Comparison of ENCODE assay signal across 24 mouse cellular contexts in genomic region chr14:22049282-22049681, GRCm38 (mm10). TPM values are rescaled to one million over a fixed set of nuclear protein-coding genes. Genes with fewer than 3 reads are reported as not detected.
DNase-seq lines count a peak whose midpoint lies in the region; ATAC-seq and TF ChIP-seq lines count a peak whose summit lies in the region.
"Had no signal": no experiment of that assay in that cellular context is flagged by ENCODE, and none has a peak within 500 bp of the region (broad histone marks: within the 10 kb centered on the region; RNA-seq: fewer than 3 reads in every experiment).

No protein-coding gene starts in this region.

- WGBS in forebrain, embryonic 11.5 days, result 68% methylated on average over 1 of the region's 1 CpGs
- WGBS in forebrain, embryonic 12.5 days, result 63% methylated on average over 1 of the region's 1 CpGs
- 15% methylated on average over 1 of the region's 1 CpGs for WGBS in liver, embryonic 11.5 days
- WGBS in intestine, embryonic 15.5 days, result 38% methylated on average over 1 of the region's 1 CpGs

- H3K4me2 ChIP-seq in forebrain, embryonic 11.5 days (ENCODE audit: low read depth, low read length, severe bottlenecking), result no peak overlapping the region
- H3K4me2 ChIP-seq in forebrain, embryonic 12.5 days, result no peak overlapping the region
- H3K4me2 ChIP-seq in liver, embryonic 11.5 days, result peak overlapping the region; percentile 28; the same call in 1 of the 2 replicates
- no peak overlapping the region for H3K4me2 ChIP-seq in intestine, embryonic 15.5 days (replicated peaks)
- H3K4me2 ChIP-seq: hindbrain, embryonic 13.5 days; limb, embryonic 15.5 days; midbrain, embryonic 15.5 days had no signal

- H3K4me1 ChIP-seq in forebrain, embryonic 11.5 days (replicated peaks; ENCODE audit: control insufficient read depth, insufficient read depth, low read length), result no peaks in the 10 kb centered on the region
- H3K4me1 ChIP-seq in forebrain, embryonic 12.5 days, result no peaks in the 10 kb centered on the region
- H3K4me1 ChIP-seq in liver, embryonic 11.5 days (replicated peaks; ENCODE audit: control insufficient read depth, insufficient read depth, low read length), result peaks cover 22% of the 10 kb centered on the region
- H3K4me1 ChIP-seq in intestine, embryonic 15.5 days (replicated peaks), result peaks cover 8% of the 10 kb centered on the region; the same call in 1 of the 2 replicates
- H3K4me1 ChIP-seq: midbrain, embryonic 15.5 days had no signal

- peak; percentile 13 for DNase-seq in forebrain, embryonic 11.5 days (ENCODE audit: low spot score)
- DNase-seq in c-Kit-negative CD71-positive TER-119-positive erythroid progenitor cells, embryonic 14.5 days (ENCODE audit: low read depth, low spot score), result peak; percentile 17
- no peak for DNase-seq in liver, embryonic 11.5 days (ENCODE audit: low spot score)
- DNase-seq in layer of hippocampus, adult 2 months (ENCODE audit: low spot score in 2 of 2), result no peak
- DNase-seq in layer of hippocampus, postnatal 36 days, result no peak
- DNase-seq: adrenal gland, postnatal 14 days; cerebellum, adult 18-20 months; gastrocnemius, postnatal 14 days; heart, postnatal 14 days; kidney, adult 9 months; kidney, postnatal 36 days; layer of hippocampus, adult 9-11 months; thymus, adult 2 months had no signal

- no peaks in the 10 kb centered on the region for H3K36me3 ChIP-seq in forebrain, embryonic 11.5 days (ENCODE audit: control insufficient read depth, insufficient read depth, low read length)
- no peaks in the 10 kb centered on the region for H3K36me3 ChIP-seq in forebrain, embryonic 12.5 days (replicated peaks)
- no peaks in the 10 kb centered on the region for H3K36me3 ChIP-seq in liver, embryonic 11.5 days (ENCODE audit: control insufficient read depth, insufficient read depth, low read length)
- no peaks in the 10 kb centered on the region for H3K36me3 ChIP-seq in intestine, embryonic 15.5 days
- H3K36me3 ChIP-seq: hindbrain, embryonic 13.5 days; limb, embryonic 15.5 days; midbrain, embryonic 15.5 days had no signal

- ATAC-seq in forebrain, embryonic 11.5 days (replicated peaks; ENCODE audit: low FRiP score), result no peak
- ATAC-seq in forebrain, embryonic 12.5 days (ENCODE audit: low FRiP score), result no peak
- peak; percentile 91 for ATAC-seq in liver, embryonic 11.5 days (replicated peaks; ENCODE audit: low FRiP score)
- peak; percentile 52; the same call in 1 of the 2 replicates for ATAC-seq in megakaryocyte progenitor cell, adult 5-6 weeks (replicated peaks; ENCODE audit: poor library complexity)
- no peak for ATAC-seq in intestine, embryonic 15.5 days
- ATAC-seq: CD4-positive, CD25-positive, alpha-beta regulatory T cell, adult 4 months; forebrain, embryonic 14.5 days; lung, postnatal 0 days; midbrain, embryonic 15.5 days had no signal

- TF ChIP-seq CTCF in layer of hippocampus, adult 2 months (conservative IDR thresholded peaks at IDR 0.05), result no peak

- H3K27ac ChIP-seq in forebrain, embryonic 11.5 days (ENCODE audit: low read depth, low read length), result no peak overlapping the region
- no peak overlapping the region for H3K27ac ChIP-seq in forebrain, embryonic 12.5 days
- H3K27ac ChIP-seq in liver, embryonic 11.5 days (ENCODE audit: low read depth, low read length), result peak overlapping the region; percentile 14; the same call in 1 of the 2 replicates
- no peak overlapping the region for H3K27ac ChIP-seq in intestine, embryonic 15.5 days
- no peak overlapping the region for H3K27ac ChIP-seq in layer of hippocampus, adult 2 months
- H3K27ac ChIP-seq: hindbrain, embryonic 13.5 days; limb, embryonic 15.5 days; midbrain, embryonic 15.5 days had no signal

- no peak overlapping the region for H3K9ac ChIP-seq in forebrain, embryonic 11.5 days (ENCODE audit: low read length)
- no peak overlapping the region for H3K9ac ChIP-seq in forebrain, embryonic 12.5 days
- H3K9ac ChIP-seq in liver, embryonic 11.5 days (ENCODE audit: low read depth, low read length), result no peak overlapping the region
- H3K9ac ChIP-seq in intestine, embryonic 15.5 days, result no peak overlapping the region
- H3K9ac ChIP-seq: hindbrain, embryonic 13.5 days; limb, embryonic 15.5 days; midbrain, embryonic 15.5 days had no signal

- H3K27me3 ChIP-seq in forebrain, embryonic 11.5 days (ENCODE audit: control insufficient read depth, insufficient read depth, low read length), result no peaks in the 10 kb centered on the region
- H3K27me3 ChIP-seq in forebrain, embryonic 12.5 days, result peaks cover 35% of the 10 kb centered on the region
- 0 out of 2 replicates have a peak, but pooled peaks cover under 1% of the 10 kb centered on the region for H3K27me3 ChIP-seq in liver, embryonic 11.5 days (replicated peaks; ENCODE audit: control insufficient read depth, insufficient read depth, low read length)
- H3K27me3 ChIP-seq in intestine, embryonic 15.5 days (replicated peaks), result no peaks in the 10 kb centered on the region
- H3K27me3 ChIP-seq: midbrain, embryonic 15.5 days had no signal

- H3K4me3 ChIP-seq in forebrain, embryonic 11.5 days (ENCODE audit: low read depth, low read length), result no peak overlapping the region
- no peak overlapping the region for H3K4me3 ChIP-seq in forebrain, embryonic 12.5 days (replicated peaks)
- H3K4me3 ChIP-seq in liver, embryonic 11.5 days (ENCODE audit: low read depth, low read length), result no peak overlapping the region
- no peak overlapping the region for H3K4me3 ChIP-seq in intestine, embryonic 15.5 days (replicated peaks)
- H3K4me3 ChIP-seq in layer of hippocampus, adult 2 months, result no peak overlapping the region
- H3K4me3 ChIP-seq: hindbrain, embryonic 13.5 days; limb, embryonic 15.5 days; midbrain, embryonic 15.5 days; myocyte had no signal

- H3K9me3 ChIP-seq in forebrain, embryonic 11.5 days (ENCODE audit: control insufficient read depth, low read length), result no peaks in the 10 kb centered on the region
- H3K9me3 ChIP-seq in forebrain, embryonic 12.5 days, result no peaks in the 10 kb centered on the region
- no peaks in the 10 kb centered on the region for H3K9me3 ChIP-seq in liver, embryonic 11.5 days (ENCODE audit: control insufficient read depth, low read length)
- H3K9me3 ChIP-seq in intestine, embryonic 15.5 days, result no peaks in the 10 kb centered on the region
- H3K9me3 ChIP-seq: hindbrain, embryonic 13.5 days; limb, embryonic 15.5 days; midbrain, embryonic 15.5 days had no signal

RNA-seq across cellular contexts. Expression of gene Lrmda, which starts 29.8 kb away (rescaled TPM):
- polyA plus RNA-seq in forebrain, embryonic 11.5 days (2014; fragmentation: Nextera tagmentation; extraction: Ambion mirVana), result not detected in 2 replicates
- 0.22 TPM in 1 of 2 replicates, not detected in the other for polyA plus RNA-seq in forebrain, embryonic 12.5 days (2016; fragmentation: Nextera tagmentation; extraction: Ambion mirVana)
- 0.30 and 0.53 TPM in 2 replicates for polyA plus RNA-seq in liver, embryonic 11.5 days (2014; fragmentation: Nextera tagmentation; extraction: Ambion mirVana)
- 25.9 and 27.0 TPM in 2 replicates for total RNA-seq in megakaryocyte progenitor cell, adult 5-6 weeks (2015)
- 14.6 and 20.9 TPM in 2 replicates for total RNA-seq in megakaryocyte progenitor cell, adult 5-6 weeks (2017)
- polyA plus RNA-seq in intestine, embryonic 15.5 days (2015; fragmentation: Nextera tagmentation; extraction: Ambion mirVana), result 0.71 and 0.87 TPM in 2 replicates
- 1 to 10 TPM in 1 of 2 experiments, under 1 TPM in 1; 0.87 to 1.5 TPM for total RNA-seq in layer of hippocampus, adult 2 months (2021)
- 1 to 10 TPM in 1 of 2 experiments, under 1 TPM in 1; 0.87 to 1.0 TPM for total RNA-seq in layer of hippocampus, postnatal 36 days (2021)
- polyA plus RNA-seq: brain, embryonic 14.5 days; CD4-positive, CD25-positive, alpha-beta regulatory T cell, adult 4 months; forebrain, embryonic 14.5 days had no signal

RNA-seq across cellular contexts. Expression of gene Zfp503, which starts 59.9 kb away (rescaled TPM):
- 6.6 and 6.7 TPM in 2 replicates for polyA plus RNA-seq in forebrain, embryonic 11.5 days (2014; fragmentation: Nextera tagmentation; extraction: Ambion mirVana)
- 10.9 and 13.8 TPM in 2 replicates for polyA plus RNA-seq in forebrain, embryonic 12.5 days (2016; fragmentation: Nextera tagmentation; extraction: Ambion mirVana)
- 3.1 and 4.1 TPM in 2 replicates for polyA plus RNA-seq in liver, embryonic 11.5 days (2014; fragmentation: Nextera tagmentation; extraction: Ambion mirVana)
- total RNA-seq in megakaryocyte progenitor cell, adult 5-6 weeks (2015), result 0.30 and 0.44 TPM in 2 replicates
- total RNA-seq in megakaryocyte progenitor cell, adult 5-6 weeks (2017), result 0.03 and 0.12 TPM in 2 replicates
- polyA plus RNA-seq in intestine, embryonic 15.5 days (2015; fragmentation: Nextera tagmentation; extraction: Ambion mirVana), result 14.2 and 16.5 TPM in 2 replicates
- total RNA-seq in layer of hippocampus, adult 2 months (2021), result 1 to 10 TPM; 2.2 to 2.5 TPM
- 1 to 10 TPM; 2.8 to 3.0 TPM for total RNA-seq in layer of hippocampus, postnatal 36 days (2021)
- polyA plus RNA-seq: CD4-positive, CD25-positive, alpha-beta regulatory T cell, adult 4 months had no signal

Comparison
In these comparisons a context has a peak if more than half of its experiments do, and no peak if none do; other contexts are left out.
1. ATAC-seq: peak in liver, embryonic 11.5 days (single experiment) and megakaryocyte progenitor cell, adult 5-6 weeks (single experiment); none in forebrain, embryonic 11.5 days (single experiment), forebrain, embryonic 12.5 days (single experiment) and intestine, embryonic 15.5 days (single experiment).
2. DNase-seq: peak in forebrain, embryonic 11.5 days (single experiment) and c-Kit-negative CD71-positive TER-119-positive erythroid progenitor cells, embryonic 14.5 days (single experiment); none in liver, embryonic 11.5 days (single experiment), layer of hippocampus, adult 2 months (0 of 2) and layer of hippocampus, postnatal 36 days (0 of 2).